Mouse (Mus musculus): ENCODE measurements around the gene 2610021A01Rik. TPM values are rescaled to one million over a fixed set of nuclear protein-coding genes. Genes with fewer than 3 reads are reported as not detected.
"Not testable (repeated sequence)": the region's sequence is repeated elsewhere in the genome, so short reads cannot be mapped to it uniquely, and the experiment has no call there.

2610021A01Rik gene
- polyA plus RNA-seq (2015; fragmentation: Nextera tagmentation; extraction: Ambion mirVana), result 21.0 and 24.5 TPM in 2 replicates

GRCm38 (mm10) chr7:41599034-41599813 is at the start of gene 2610021A01Rik:
Gene 2610021A01Rik (plus strand): TSS chr7:41599230.
- no peaks in the 10 kb centered on the region for H3K9me3 ChIP-seq (ENCODE audit: control insufficient read depth, low read length)
- H3K27ac ChIP-seq (ENCODE audit: low read length), result peak within 1 kb of the TSS; percentile 56; the same call in 1 of the 2 replicates
- H3K4me1 ChIP-seq (replicated peaks; ENCODE audit: control insufficient read depth, insufficient read depth, low read length), result peaks cover 14% of the 10 kb centered on the region
- peak within 1 kb of the TSS; percentile 90 for H3K4me2 ChIP-seq (ENCODE audit: low read length)
- peak within 1 kb of the TSS; percentile 70 for H3K4me3 ChIP-seq (replicated peaks; ENCODE audit: low read length)
- no peaks in the 10 kb centered on the region for H3K27me3 ChIP-seq (replicated peaks; ENCODE audit: control insufficient read depth, insufficient read depth, low read length)
- H3K36me3 ChIP-seq (ENCODE audit: control insufficient read depth, insufficient read depth), result no peaks in the 10 kb centered on the region
- ATAC-seq, result peak; percentile 99
- peak within 1 kb of the TSS; percentile 69 for H3K9ac ChIP-seq (replicated peaks; ENCODE audit: low read depth, low read length)
- WGBS, result under 1% methylated on average over 41 of the region's 41 CpGs

- Histone ChIP-seq H3K27me3 (replicated peaks; ENCODE audit: control insufficient read depth, insufficient read depth, low read length) (no peaks in the 10 kb centered on the region), H3K9me3 (ENCODE audit: control insufficient read depth, low read length) (peaks cover under 1% of the 10 kb centered on the region; the same call in 1 of the 2 replicates), H3K27ac (ENCODE audit: low read length) (no peak overlapping the region), H3K9ac (replicated peaks; ENCODE audit: low read depth, low read length) (no peak overlapping the region), H3K4me3 (replicated peaks; ENCODE audit: low read length) (no peak overlapping the region), H3K4me2 (ENCODE audit: low read length) (no peak overlapping the region), H3K4me1 (replicated peaks; ENCODE audit: control insufficient read depth, insufficient read depth, low read length) (no peaks in the 10 kb centered on the region), H3K36me3 (ENCODE audit: control insufficient read depth, insufficient read depth) (no peaks in the 10 kb centered on the region)
- WGBS, result 82% methylated on average over 8 of the region's 8 CpGs
- ATAC-seq, result no peak
These were observed 38.3 kb upstream of the 2610021A01Rik start for GRCm38 (mm10) chr7:41560681-41561080.

- H3K4me3 ChIP-seq (replicated peaks; ENCODE audit: low read length); H3K27ac ChIP-seq (ENCODE audit: low read length); H3K9me3 ChIP-seq (ENCODE audit: control insufficient read depth, low read length); H3K9ac ChIP-seq (replicated peaks; ENCODE audit: low read depth, low read length); H3K27me3 ChIP-seq (replicated peaks; ENCODE audit: control insufficient read depth, insufficient read depth, low read length); H3K4me2 ChIP-seq (ENCODE audit: low read length); ATAC-seq; H3K36me3 ChIP-seq (ENCODE audit: control insufficient read depth, insufficient read depth); H3K4me1 ChIP-seq (replicated peaks; ENCODE audit: control insufficient read depth, insufficient read depth, low read length): not testable (repeated sequence)
- 88% methylated on average over 6 of the region's 6 CpGs for WGBS
These were observed 25.5 kb upstream of the 2610021A01Rik start, which contains the start of gene Gm6871 for GRCm38 (mm10) chr7:41573562-41573961. Gene Gm6871 (minus strand): TSS chr7:41573662.

- no peak overlapping the region for H3K9ac ChIP-seq (replicated peaks; ENCODE audit: low read depth, low read length)
- H3K4me1 ChIP-seq (replicated peaks; ENCODE audit: control insufficient read depth, insufficient read depth, low read length), result no peaks in the 10 kb centered on the region
- H3K27ac ChIP-seq (ENCODE audit: low read length), result no peak overlapping the region
- H3K36me3 ChIP-seq (ENCODE audit: control insufficient read depth, insufficient read depth), result no peaks in the 10 kb centered on the region
- ATAC-seq, result no peak
- WGBS, result 97% methylated on average over 2 of the region's 2 CpGs
- H3K9me3 ChIP-seq (ENCODE audit: control insufficient read depth, low read length), result no peaks in the 10 kb centered on the region
- H3K4me2 ChIP-seq (ENCODE audit: low read length), result no peak overlapping the region
- no peaks in the 10 kb centered on the region for H3K27me3 ChIP-seq (replicated peaks; ENCODE audit: control insufficient read depth, insufficient read depth, low read length)
- no peak overlapping the region for H3K4me3 ChIP-seq (replicated peaks; ENCODE audit: low read length)
These were observed 21.1 kb upstream of the 2610021A01Rik start for GRCm38 (mm10) chr7:41577956-41578355.

- Histone ChIP-seq H3K4me3 (replicated peaks; ENCODE audit: low read length) (no peak overlapping the region), H3K4me2 (ENCODE audit: low read length) (no peak overlapping the region), H3K36me3 (ENCODE audit: control insufficient read depth, insufficient read depth) (no peaks in the 10 kb centered on the region), H3K27me3 (replicated peaks; ENCODE audit: control insufficient read depth, insufficient read depth, low read length) (no peaks in the 10 kb centered on the region), H3K9me3 (ENCODE audit: control insufficient read depth, low read length) (no peaks in the 10 kb centered on the region), H3K9ac (replicated peaks; ENCODE audit: low read depth, low read length) (no peak overlapping the region), H3K4me1 (replicated peaks; ENCODE audit: control insufficient read depth, insufficient read depth, low read length) (no peaks in the 10 kb centered on the region), H3K27ac (ENCODE audit: low read length) (no peak overlapping the region)
- ATAC-seq, result no peak
These were observed 17.0 kb upstream of the 2610021A01Rik start for GRCm38 (mm10) chr7:41582028-41582427.

GRCm38 (mm10) chr7:41587831-41588230 is 11.2 kb upstream of the 2610021A01Rik start:
- H3K4me1 ChIP-seq (replicated peaks; ENCODE audit: control insufficient read depth, insufficient read depth, low read length); H3K27me3 ChIP-seq (replicated peaks; ENCODE audit: control insufficient read depth, insufficient read depth, low read length); H3K9ac ChIP-seq (replicated peaks; ENCODE audit: low read depth, low read length); ATAC-seq; H3K4me2 ChIP-seq (ENCODE audit: low read length); H3K27ac ChIP-seq (ENCODE audit: low read length); H3K9me3 ChIP-seq (ENCODE audit: control insufficient read depth, low read length); H3K36me3 ChIP-seq (ENCODE audit: control insufficient read depth, insufficient read depth); H3K4me3 ChIP-seq (replicated peaks; ENCODE audit: low read length): not testable (repeated sequence)

GRCm38 (mm10) chr7:41598615-41599014 is 415 bp upstream of the 2610021A01Rik start:
- no peaks in the 10 kb centered on the region for H3K27me3 ChIP-seq (replicated peaks; ENCODE audit: control insufficient read depth, insufficient read depth, low read length)
- no peaks in the 10 kb centered on the region for H3K36me3 ChIP-seq (ENCODE audit: control insufficient read depth, insufficient read depth)
- ATAC-seq, result peak; percentile 11
- H3K27ac ChIP-seq (ENCODE audit: low read length), result no peak overlapping the region
- WGBS, result 52% methylated on average over 5 of the region's 5 CpGs
- H3K4me3 ChIP-seq (replicated peaks; ENCODE audit: low read length), result peak overlapping the region; percentile 70
- H3K9ac ChIP-seq (replicated peaks; ENCODE audit: low read depth, low read length), result peak overlapping the region; percentile 69
- peak overlapping the region; percentile 90 for H3K4me2 ChIP-seq (ENCODE audit: low read length)
- peaks cover 14% of the 10 kb centered on the region for H3K4me1 ChIP-seq (replicated peaks; ENCODE audit: control insufficient read depth, insufficient read depth, low read length)
- H3K9me3 ChIP-seq (ENCODE audit: control insufficient read depth, low read length), result no peaks in the 10 kb centered on the region

GRCm38 (mm10) chr7:41599932-41600548 is 1.0 kb downstream of the 2610021A01Rik start:
- peak overlapping the region; percentile 69 for H3K9ac ChIP-seq (replicated peaks; ENCODE audit: low read depth, low read length)
- no peak overlapping the region for H3K27ac ChIP-seq (ENCODE audit: low read length)
- peak overlapping the region; percentile 70 for H3K4me3 ChIP-seq (replicated peaks; ENCODE audit: low read length)
- ATAC-seq, result no peak
- H3K27me3 ChIP-seq (replicated peaks; ENCODE audit: control insufficient read depth, insufficient read depth, low read length), result no peaks in the 10 kb centered on the region
- 6% methylated on average over 3 of the region's 3 CpGs for WGBS
- H3K4me1 ChIP-seq (replicated peaks; ENCODE audit: control insufficient read depth, insufficient read depth, low read length), result peaks cover 14% of the 10 kb centered on the region
- peaks cover 2% of the 10 kb centered on the region; the same call in 1 of the 2 replicates for H3K36me3 ChIP-seq (ENCODE audit: control insufficient read depth, insufficient read depth)
- peak overlapping the region; percentile 90 for H3K4me2 ChIP-seq (ENCODE audit: low read length)
- H3K9me3 ChIP-seq (ENCODE audit: control insufficient read depth, low read length), result no peaks in the 10 kb centered on the region

GRCm38 (mm10) chr7:41611654-41612053 is 12.6 kb downstream of the 2610021A01Rik start:
- Histone ChIP-seq H3K4me3 (replicated peaks; ENCODE audit: low read length) (no peak overlapping the region), H3K9ac (replicated peaks; ENCODE audit: low read depth, low read length) (no peak overlapping the region), H3K36me3 (ENCODE audit: control insufficient read depth, insufficient read depth) (peaks cover 14% of the 10 kb centered on the region), H3K27me3 (replicated peaks; ENCODE audit: control insufficient read depth, insufficient read depth, low read length) (no peaks in the 10 kb centered on the region), H3K4me1 (replicated peaks; ENCODE audit: control insufficient read depth, insufficient read depth, low read length) (no peaks in the 10 kb centered on the region), H3K4me2 (ENCODE audit: low read length) (no peak overlapping the region), H3K9me3 (ENCODE audit: control insufficient read depth, low read length) (no peaks in the 10 kb centered on the region), H3K27ac (ENCODE audit: low read length) (no peak overlapping the region)
- ATAC-seq, result no peak
- WGBS, result 88% methylated on average over 3 of the region's 3 CpGs

Data from forebrain, embryonic 16.5 days (tissue).